21 mouse cellular contexts compared by ENCODE assay signal in the genomic region with DNA sequence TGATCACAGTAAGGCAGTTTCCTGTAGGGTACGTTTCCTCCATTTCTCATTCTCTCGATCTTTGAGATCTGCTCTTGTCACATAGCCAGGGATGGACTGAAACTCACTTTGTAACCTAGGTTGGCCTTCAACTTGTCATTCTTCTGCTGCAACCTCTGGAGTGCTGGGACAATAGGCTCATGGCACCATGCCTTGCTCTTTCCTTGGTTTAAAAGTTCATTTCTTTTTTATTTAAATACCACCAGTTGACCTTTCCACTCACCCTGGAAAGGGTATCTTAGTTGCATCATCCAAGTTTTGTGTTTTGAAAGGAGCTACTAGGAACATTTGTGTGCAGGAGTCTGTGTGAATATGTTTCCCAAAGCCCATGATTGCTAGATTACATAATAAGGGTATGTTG.
"Had no signal": no experiment of that assay in that cellular context is flagged by ENCODE, and none has a peak within 500 bp of the region (broad histone marks: within the 10 kb centered on the region; RNA-seq: fewer than 3 reads in every experiment).

No protein-coding gene starts in this region.

- DNase-seq: kidney, adult 18-20 months; kidney, adult 9 months; kidney, postnatal 14 days; kidney, postnatal 4 days; liver; liver, postnatal 0 days; lung, postnatal 14 days; retina, postnatal 1 day; right cerebral cortex, postnatal 25 days; spleen, adult 18-20 months; thymus, postnatal 25 days had no signal

- H3K4me3 ChIP-seq: limb, embryonic 10.5 days; limb, embryonic 13.5 days; lung, embryonic 15.5 days; megakaryocyte, embryonic 14.5 days; midbrain, embryonic 10.5 days; midbrain, embryonic 13.5 days; myocyte; neural tube, embryonic 13.5 days; stomach, embryonic 15.5 days had no signal

- H3K4me1 ChIP-seq: lung, embryonic 15.5 days had no signal

- H3K27ac ChIP-seq: limb, embryonic 10.5 days; limb, embryonic 13.5 days; liver, embryonic 14.5 days; lung, embryonic 15.5 days; midbrain, embryonic 10.5 days; midbrain, embryonic 13.5 days; neural tube, embryonic 13.5 days; stomach, embryonic 15.5 days had no signal

- H3K27me3 ChIP-seq: limb, embryonic 13.5 days; lung, embryonic 15.5 days; megakaryocyte, embryonic 14.5 days; midbrain, embryonic 13.5 days; neural tube, embryonic 13.5 days; stomach, embryonic 15.5 days had no signal
